Mouse (Mus musculus) spleen, postnatal 10 days (tissue): Measurements from ENCODE around the gene Trim13.

Experiments used
- DNase-seq, 2 experiments: peaks; one replicate each; pipeline ENCODE4 v3.0.0; 2021 to 2022; ENCODE audit warnings: low spot score in 2 of 2

Gene Trim13

DNA sequence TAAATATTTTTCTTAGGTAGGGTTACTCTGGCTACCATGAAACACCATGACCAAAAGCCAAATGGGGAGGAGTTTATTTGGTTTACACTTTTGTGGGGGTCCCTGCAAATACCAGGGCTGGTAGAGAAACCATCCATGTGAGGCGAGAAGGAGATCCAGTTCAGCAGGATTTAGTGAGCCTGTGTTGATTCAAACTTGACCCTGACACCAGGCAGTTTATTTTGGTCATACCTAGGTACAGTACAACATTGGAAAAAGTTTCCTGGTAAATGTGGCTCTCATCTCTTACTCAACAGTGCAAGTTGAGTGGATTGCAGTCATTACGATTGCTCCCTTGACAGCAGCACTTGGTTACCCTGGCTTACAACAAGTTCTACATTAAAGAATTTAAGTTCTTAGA lies 15.3 kb downstream of the Trim13 start:
- DNase-seq, result no peak

DNA sequence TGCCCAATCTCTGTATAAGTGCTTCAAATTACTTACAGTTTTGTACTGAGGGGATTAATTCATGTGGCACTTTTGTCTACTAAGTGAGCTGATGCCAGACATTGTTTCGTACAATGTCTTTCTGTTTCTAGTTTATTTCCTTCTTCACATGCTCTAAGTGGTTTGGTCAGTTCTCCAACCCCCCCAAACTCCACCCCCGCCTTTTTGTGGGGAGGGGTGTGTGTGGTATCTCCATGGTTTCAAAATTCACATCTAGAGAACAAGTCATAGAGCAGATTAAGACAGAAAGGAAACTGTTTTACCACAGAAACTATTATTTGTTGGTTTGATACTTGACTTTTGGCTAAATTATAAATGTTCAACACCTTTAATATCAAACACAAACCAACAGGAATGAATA lies 22.3 kb downstream of the Trim13 start:
- DNase-seq, result no peak

GRCm38 (mm10) chr14:61635969-61636368 lies 37.9 kb downstream of the Trim13 start:
- no peak for DNase-seq

- no peak for DNase-seq
These were observed 44.6 kb downstream of the Trim13 start for GRCm38 (mm10) chr14:61642668-61643067.

DNA sequence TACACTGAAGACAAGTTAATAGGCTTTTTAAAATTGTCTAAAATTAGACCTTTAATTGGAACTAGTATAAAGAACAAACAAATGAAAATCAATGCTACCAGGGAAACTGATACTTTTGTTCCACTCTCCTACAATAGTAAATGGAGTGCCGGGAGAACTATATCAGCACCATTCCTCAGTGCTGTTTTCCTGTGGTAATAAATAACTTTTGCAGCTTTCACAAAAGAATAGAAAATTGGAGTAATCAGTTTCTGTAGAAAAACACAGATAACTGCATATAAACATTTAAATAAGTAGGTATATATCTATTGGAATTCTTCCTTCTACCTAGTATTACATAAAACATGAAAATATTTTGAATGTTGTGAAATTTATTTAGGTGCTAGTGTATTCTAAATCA lies 47.5 kb downstream of the Trim13 start:
- DNase-seq, result no peak

GRCm38 (mm10) chr14:61647182-61647880 lies 49.3 kb downstream of the Trim13 start:
- DNase-seq, result peak; percentile 71 to 73

DNA sequence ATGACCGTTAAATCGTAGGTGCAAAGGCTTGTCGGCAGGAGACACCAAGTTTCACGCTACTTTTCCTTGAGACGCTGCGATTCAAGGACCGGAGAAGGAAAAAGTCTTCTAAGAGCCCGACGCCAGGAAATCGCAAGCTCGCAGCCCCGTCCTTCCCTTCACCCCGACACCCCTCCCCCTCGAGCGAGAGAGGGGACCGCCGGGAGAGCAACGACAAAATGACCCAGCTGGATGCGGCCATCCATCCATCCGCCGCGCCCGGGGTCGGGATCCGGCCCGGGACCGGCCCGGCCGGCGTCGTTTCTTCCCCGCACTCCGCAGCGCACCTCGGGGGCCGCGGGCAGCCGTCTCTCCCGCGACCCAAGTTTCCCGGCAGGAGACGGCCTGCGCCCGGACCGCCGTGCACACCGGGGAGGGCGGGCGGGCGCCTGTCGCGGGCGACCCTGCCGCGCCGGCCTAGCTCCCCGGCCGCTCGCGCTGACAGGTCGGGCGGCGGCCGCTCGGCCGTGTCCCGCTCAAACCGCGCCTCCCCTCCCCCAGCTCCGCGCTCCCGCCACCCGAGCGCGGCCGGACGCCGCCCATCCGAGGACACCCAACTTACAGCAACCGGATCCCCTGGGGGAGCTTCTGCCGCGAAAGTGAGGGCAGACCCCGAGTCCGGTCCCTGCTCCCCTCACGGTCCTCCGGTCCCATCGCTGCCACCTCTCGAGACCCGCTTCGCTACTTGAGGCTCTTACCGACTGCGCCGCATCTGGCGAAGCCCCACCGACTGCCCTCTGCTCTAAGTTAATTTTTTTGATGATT lies 50.0 kb downstream of the Trim13 start:
- peak in 1 of 2 experiments; percentile 79 for DNase-seq

- peak; percentile 90 to 98 for DNase-seq
These were observed 50.8 kb downstream of the Trim13 start for GRCm38 (mm10) chr14:61648685-61649504.

GRCm38 (mm10) chr14:61650291-61650960 lies 52.4 kb downstream of the Trim13 start:
- peak in 1 of 2 experiments; percentile 55 for DNase-seq
